Mouse (Mus musculus) spleen, adult 2 months (tissue): Measurements from ENCODE around the gene Hist2h4.

Source experiments
- CTCF ChIP-seq: fragments of 200-500 bp; IDR thresholded peaks from 2 replicates; pipeline ENCODE4 v1.5.1; 2011; ENCODE audit warnings: mild to moderate bottlenecking, inconsistent platforms; ENCODE audit not compliant: insufficient read depth, insufficient read length, insufficient replicate concordance; ENCODE audit errors: extremely low read depth
- POLR2A ChIP-seq: fragments of 200-500 bp; IDR thresholded peaks from 2 replicates; pipeline ENCODE4 v1.6.1; 2011; ENCODE audit warnings: low read depth, low read length, inconsistent platforms

- TF ChIP-seq POLR2A (no peak), CTCF (no peak)
Observed at GRCm38 (mm10) chr3:96221640-96222038, 41.5 kb downstream of the Hist2h4 start.
